Mouse (Mus musculus): ENCODE results near the gene Scamp1. TPM values are rescaled to one million over a fixed set of nuclear protein-coding genes. Genes with fewer than 3 reads are reported as not detected.

The Scamp1 gene
- polyA plus RNA-seq, 1 experiment from 2014 or later = 21.5 TPM

DNA sequence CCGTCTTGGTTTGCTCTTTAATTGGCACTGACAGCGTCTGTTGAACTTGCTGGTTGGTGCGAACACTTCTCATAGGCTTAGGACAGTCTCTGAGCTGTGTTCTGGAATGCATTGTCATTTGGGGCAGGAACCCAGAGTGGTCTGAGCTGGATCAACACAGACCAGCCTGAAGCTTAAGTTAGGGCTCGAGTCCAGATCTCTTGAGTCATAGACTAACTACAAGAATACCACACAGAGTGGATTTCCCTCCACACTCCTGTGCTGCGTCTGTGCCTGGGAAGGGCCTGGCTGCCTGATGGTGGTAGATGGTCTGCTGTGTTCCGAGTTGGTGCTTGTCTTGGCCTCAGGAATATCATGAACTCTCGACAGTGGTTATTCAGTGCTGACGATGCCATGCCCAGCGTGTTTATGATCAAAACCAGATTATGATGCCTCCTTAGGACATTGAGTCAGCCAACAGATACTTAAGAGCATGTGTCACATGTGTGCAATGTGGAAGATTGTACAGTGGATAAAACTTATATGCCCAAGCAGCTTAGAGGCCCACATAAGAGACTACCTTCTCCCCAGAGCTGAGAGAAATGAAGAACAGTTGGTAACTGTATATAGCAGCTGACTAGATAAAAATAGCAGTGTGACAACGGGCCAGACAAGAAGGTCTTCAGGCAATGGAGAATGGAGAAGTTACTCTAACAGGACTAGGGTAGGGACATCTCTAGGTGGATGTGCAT, 100.8 kb downstream of the Scamp1 start:
- H3K4me1 ChIP-seq (ENCODE audit: control insufficient read depth in 2 of 2, insufficient read depth in 2 of 2, low read length in 2 of 2) = peaks cover 8 to 18% of the 10 kb centered on the region in 2 experiments
- H3K9me3 ChIP-seq (ENCODE audit: control insufficient read depth, low read length) = no peaks in the 10 kb centered on the region
- H3K36me3 ChIP-seq (ENCODE audit: control insufficient read depth, insufficient read depth, low read length) = 0 out of 2 replicates have a peak, but pooled peaks cover under 1% of the 10 kb centered on the region
- WGBS = 60% methylated on average over 10 of the region's 10 CpGs
- H3K4me3 ChIP-seq (ENCODE audit: control insufficient read depth in 1 of 2, insufficient read depth in 1 of 2, low read depth in 1 of 2, low read length in 2 of 2) = no peak overlapping the region
- H3K4me2 ChIP-seq (ENCODE audit: low read length) = no peak overlapping the region
- no peak for ATAC-seq (ENCODE audit: insufficient number of reproducible peaks, insufficient read depth, low FRiP score, low read depth)
- peak overlapping the region in 1 of 2 experiments; percentile 42; a peak in 1 of 4 replicates for H3K27ac ChIP-seq (replicated peaks in 1 of 2; ENCODE audit: control insufficient read depth in 1 of 2, insufficient read depth in 1 of 2, low read depth in 2 of 2, low read length in 2 of 2)
- H3K27me3 ChIP-seq (ENCODE audit: control insufficient read depth, insufficient read depth, low read length) = no peaks in the 10 kb centered on the region
- H3K9ac ChIP-seq (ENCODE audit: low read length) = no peak overlapping the region

DNA sequence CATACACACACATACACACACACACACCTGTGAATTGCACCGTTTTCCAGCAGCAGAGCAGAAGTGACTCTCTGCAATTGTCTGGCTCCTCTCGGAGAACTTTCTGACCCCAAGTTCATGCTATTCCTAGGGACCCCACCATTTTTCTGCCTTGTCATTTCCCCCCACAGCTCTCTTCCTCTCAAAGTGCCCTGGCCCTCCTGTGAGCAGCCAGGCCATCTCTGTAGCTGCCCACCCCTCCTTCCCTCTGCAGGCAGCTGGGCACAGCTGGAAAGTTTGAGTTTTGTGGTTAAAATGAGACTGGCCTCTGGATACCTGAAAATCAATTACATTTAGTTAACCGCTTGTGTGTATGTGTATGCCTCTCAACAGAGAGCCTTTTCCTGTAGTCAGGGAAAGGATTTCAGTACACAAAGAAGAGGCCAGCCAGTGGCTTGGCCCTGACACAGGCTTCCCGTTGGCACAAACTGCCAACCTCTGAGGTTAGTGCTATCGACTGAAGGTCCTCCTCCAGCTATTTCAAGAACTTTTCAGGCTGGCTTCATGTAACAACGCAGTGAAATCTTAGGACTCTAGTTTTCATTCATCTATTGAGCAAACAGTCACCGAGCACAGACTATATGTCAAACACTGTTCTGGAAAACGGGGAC, 102.2 kb downstream of the Scamp1 start:
- Histone ChIP-seq H3K4me2 (ENCODE audit: low read length) (no peak overlapping the region), H3K9me3 (ENCODE audit: control insufficient read depth, low read length) (no peaks in the 10 kb centered on the region), H3K27me3 (ENCODE audit: control insufficient read depth, insufficient read depth, low read length) (no peaks in the 10 kb centered on the region), H3K4me1 (ENCODE audit: control insufficient read depth in 2 of 2, insufficient read depth in 2 of 2, low read length in 2 of 2) (peaks cover 8 to 22% of the 10 kb centered on the region in 2 experiments), H3K27ac (replicated peaks in 1 of 2; ENCODE audit: control insufficient read depth in 1 of 2, insufficient read depth in 1 of 2, low read depth in 2 of 2, low read length in 2 of 2) (no peak overlapping the region), H3K9ac (ENCODE audit: low read length) (no peak overlapping the region), H3K4me3 (ENCODE audit: control insufficient read depth in 1 of 2, insufficient read depth in 1 of 2, low read depth in 1 of 2, low read length in 2 of 2) (no peak overlapping the region), H3K36me3 (ENCODE audit: control insufficient read depth, insufficient read depth, low read length) (0 out of 2 replicates have a peak, but pooled peaks cover 6% of the 10 kb centered on the region)
- WGBS = 83% methylated on average over 8 of the region's 8 CpGs
- ATAC-seq (ENCODE audit: insufficient number of reproducible peaks, insufficient read depth, low FRiP score, low read depth) = no peak

DNA sequence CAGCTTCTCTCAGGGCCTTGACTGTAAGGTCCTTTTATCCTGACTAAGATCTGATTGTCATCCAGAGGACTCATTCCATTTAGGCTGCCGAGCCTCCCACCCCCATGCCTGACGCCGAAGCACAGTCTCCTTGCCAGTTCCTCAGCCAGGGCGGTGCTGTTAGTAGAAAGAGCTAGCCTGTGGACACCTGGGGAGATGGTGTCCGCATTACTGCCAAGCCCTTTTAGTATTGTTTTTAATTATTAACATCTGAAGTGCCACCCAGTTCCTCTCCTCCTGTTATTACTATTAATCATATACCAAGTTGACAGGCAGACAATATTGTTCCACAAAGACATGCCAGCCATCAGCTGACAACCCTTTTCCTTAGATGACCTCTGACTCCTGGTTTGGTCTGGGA, 103.6 kb downstream of the Scamp1 start:
- H3K4me2 ChIP-seq (ENCODE audit: low read length) = no peak overlapping the region
- H3K27ac ChIP-seq (replicated peaks in 1 of 2; ENCODE audit: control insufficient read depth in 1 of 2, insufficient read depth in 1 of 2, low read depth in 2 of 2, low read length in 2 of 2) = no peak overlapping the region
- H3K4me1 ChIP-seq (ENCODE audit: control insufficient read depth in 2 of 2, insufficient read depth in 2 of 2, low read length in 2 of 2) = peaks cover 11 to 18% of the 10 kb centered on the region in 2 experiments
- ATAC-seq (ENCODE audit: insufficient number of reproducible peaks, insufficient read depth, low FRiP score, low read depth) = no peak
- 91% methylated on average over 5 of the region's 5 CpGs for WGBS
- H3K27me3 ChIP-seq (ENCODE audit: control insufficient read depth, insufficient read depth, low read length) = no peaks in the 10 kb centered on the region
- H3K36me3 ChIP-seq (ENCODE audit: control insufficient read depth, insufficient read depth, low read length) = 0 out of 2 replicates have a peak, but pooled peaks cover 14% of the 10 kb centered on the region
- no peak overlapping the region for H3K9ac ChIP-seq (ENCODE audit: low read length)
- no peaks in the 10 kb centered on the region for H3K9me3 ChIP-seq (ENCODE audit: control insufficient read depth, low read length)
- no peak overlapping the region for H3K4me3 ChIP-seq (ENCODE audit: control insufficient read depth in 1 of 2, insufficient read depth in 1 of 2, low read depth in 1 of 2, low read length in 2 of 2)

DNA sequence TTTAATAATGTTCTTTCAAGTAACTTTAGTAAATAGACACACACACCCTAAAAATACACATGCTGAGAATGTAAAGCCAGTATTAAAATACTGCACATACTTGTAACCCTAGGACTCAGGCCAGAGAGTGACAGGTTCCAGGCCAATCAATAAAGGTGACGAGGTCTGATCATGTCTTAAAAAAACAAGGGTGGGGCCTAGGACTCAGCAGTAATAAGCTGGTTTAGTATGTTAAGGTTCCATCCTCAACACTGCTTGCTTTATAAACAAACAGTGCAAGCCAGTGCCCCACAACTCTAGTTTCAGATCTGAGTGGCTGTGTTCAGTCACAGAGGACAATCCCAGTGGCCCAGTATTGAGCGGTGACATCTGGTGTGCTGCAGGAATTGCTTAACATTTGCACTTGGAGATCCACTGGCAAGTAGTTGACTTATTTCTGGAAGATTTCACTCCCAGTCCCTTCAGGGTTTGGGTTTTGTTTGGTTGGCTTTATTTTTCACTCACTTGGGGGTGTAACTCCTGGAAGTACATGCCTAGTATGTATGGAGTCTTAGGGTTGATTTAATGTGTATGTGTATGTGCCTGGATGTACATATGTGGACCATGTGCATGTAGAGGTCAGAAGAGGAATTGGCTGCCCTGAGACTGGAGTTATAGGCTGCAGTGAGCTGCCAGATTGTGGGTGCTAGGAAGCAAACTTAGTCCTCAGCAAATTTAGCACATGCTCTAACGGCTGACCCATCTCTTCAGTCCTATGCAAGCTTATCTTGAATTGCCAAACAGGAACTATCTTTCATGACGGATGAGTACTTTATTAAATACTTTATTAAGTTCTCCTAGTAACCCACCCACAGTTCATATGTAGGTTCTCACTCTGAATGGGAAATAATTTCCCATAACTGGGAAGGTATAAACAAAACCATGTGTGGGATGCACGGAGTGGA, 104.9 kb downstream of the Scamp1 start:
- Histone ChIP-seq H3K27me3 (ENCODE audit: control insufficient read depth, insufficient read depth, low read length) (no peaks in the 10 kb centered on the region), H3K9me3 (ENCODE audit: control insufficient read depth, low read length) (no peaks in the 10 kb centered on the region), H3K4me3 (ENCODE audit: control insufficient read depth in 1 of 2, insufficient read depth in 1 of 2, low read depth in 1 of 2, low read length in 2 of 2) (no peak overlapping the region), H3K9ac (ENCODE audit: low read length) (no peak overlapping the region), H3K27ac (replicated peaks in 1 of 2; ENCODE audit: control insufficient read depth in 1 of 2, insufficient read depth in 1 of 2, low read depth in 2 of 2, low read length in 2 of 2) (no peak overlapping the region), H3K36me3 (ENCODE audit: control insufficient read depth, insufficient read depth, low read length) (0 out of 2 replicates have a peak, but pooled peaks cover 16% of the 10 kb centered on the region), H3K4me1 (ENCODE audit: control insufficient read depth in 2 of 2, insufficient read depth in 2 of 2, low read length in 2 of 2) (peaks cover 11 to 18% of the 10 kb centered on the region in 2 experiments), H3K4me2 (ENCODE audit: low read length) (no peak overlapping the region)
- ATAC-seq (ENCODE audit: insufficient number of reproducible peaks, insufficient read depth, low FRiP score, low read depth) = no peak
- 80% methylated on average over 5 of the region's 5 CpGs for WGBS

DNA sequence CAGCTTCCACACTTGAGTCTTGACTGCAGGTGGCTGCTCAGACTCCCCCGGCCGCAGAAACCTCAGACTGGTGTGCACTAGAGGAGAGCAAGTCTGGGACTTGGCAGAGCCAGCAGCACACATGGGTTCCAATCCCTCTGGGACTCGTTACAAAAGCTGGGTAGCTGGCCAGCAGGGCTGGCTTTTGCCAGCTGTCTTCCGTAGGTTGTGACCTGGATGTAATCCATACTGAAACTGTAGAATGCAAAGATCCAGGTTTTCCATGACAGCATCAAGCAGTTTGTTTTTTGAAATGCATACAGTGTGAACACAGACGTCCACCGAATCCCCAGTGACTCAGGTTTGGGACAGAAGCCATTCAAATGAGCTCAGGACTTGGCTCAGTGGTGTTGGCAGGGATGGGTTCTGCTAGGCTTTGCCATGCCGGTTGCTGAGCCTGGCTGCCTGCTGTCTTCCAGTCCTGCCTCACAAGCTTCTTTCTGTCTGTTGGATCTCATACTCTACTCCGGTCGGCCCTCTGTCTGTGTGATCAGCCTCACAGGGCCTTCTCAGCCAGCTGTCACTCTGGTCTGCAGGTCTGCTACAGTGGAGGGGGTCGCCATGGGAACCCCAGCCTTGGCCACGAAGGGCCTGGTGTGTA, 107.1 kb downstream of the Scamp1 start:
- ATAC-seq (ENCODE audit: insufficient number of reproducible peaks, insufficient read depth, low FRiP score, low read depth) = no peak
- H3K36me3 ChIP-seq (ENCODE audit: control insufficient read depth, insufficient read depth, low read length) = 0 out of 2 replicates have a peak, but pooled peaks cover 16% of the 10 kb centered on the region
- H3K4me2 ChIP-seq (ENCODE audit: low read length) = no peak overlapping the region
- H3K4me3 ChIP-seq (ENCODE audit: control insufficient read depth in 1 of 2, insufficient read depth in 1 of 2, low read depth in 1 of 2, low read length in 2 of 2) = no peak overlapping the region
- WGBS = 58% methylated on average over 11 of the region's 11 CpGs
- no peaks in the 10 kb centered on the region for H3K27me3 ChIP-seq (ENCODE audit: control insufficient read depth, insufficient read depth, low read length)
- H3K9me3 ChIP-seq (ENCODE audit: control insufficient read depth, low read length) = no peaks in the 10 kb centered on the region
- no peak overlapping the region for H3K9ac ChIP-seq (ENCODE audit: low read length)
- H3K4me1 ChIP-seq (ENCODE audit: control insufficient read depth in 2 of 2, insufficient read depth in 2 of 2, low read length in 2 of 2) = peaks cover 15 to 21% of the 10 kb centered on the region in 2 experiments
- H3K27ac ChIP-seq (replicated peaks in 1 of 2; ENCODE audit: control insufficient read depth in 1 of 2, insufficient read depth in 1 of 2, low read depth in 2 of 2, low read length in 2 of 2) = no peak overlapping the region; a peak in 1 of 4 replicates

DNA sequence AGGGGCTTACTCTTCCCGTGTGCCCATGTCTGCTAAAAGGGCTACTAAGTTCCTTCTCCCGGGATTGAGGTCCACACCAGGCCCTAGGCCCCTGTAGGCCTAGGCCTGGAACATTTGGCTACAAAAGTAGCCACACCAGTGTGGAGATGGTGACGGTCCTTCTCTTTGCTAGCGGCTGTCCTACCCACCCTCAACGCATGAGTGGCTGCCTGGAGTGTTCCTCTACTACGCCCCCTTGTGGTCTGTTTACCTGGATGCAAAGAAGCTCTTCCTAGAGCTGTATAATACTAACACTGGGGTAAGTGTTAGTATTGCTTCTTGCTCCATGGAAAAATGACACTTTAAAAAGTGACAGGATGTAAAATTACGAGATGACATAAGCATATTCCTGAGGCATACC, 108.5 kb downstream of the Scamp1 start:
- no peak overlapping the region for H3K4me3 ChIP-seq (ENCODE audit: control insufficient read depth in 1 of 2, insufficient read depth in 1 of 2, low read depth in 1 of 2, low read length in 2 of 2)
- H3K9ac ChIP-seq (ENCODE audit: low read length) = no peak overlapping the region
- H3K36me3 ChIP-seq (ENCODE audit: control insufficient read depth, insufficient read depth, low read length) = 0 out of 2 replicates have a peak, but pooled peaks cover 16% of the 10 kb centered on the region
- H3K27ac ChIP-seq (replicated peaks in 1 of 2; ENCODE audit: control insufficient read depth in 1 of 2, insufficient read depth in 1 of 2, low read depth in 2 of 2, low read length in 2 of 2) = no peak overlapping the region
- 44% methylated on average over 7 of the region's 7 CpGs for WGBS
- peaks cover 24 to 35% of the 10 kb centered on the region in 2 experiments for H3K4me1 ChIP-seq (ENCODE audit: control insufficient read depth in 2 of 2, insufficient read depth in 2 of 2, low read length in 2 of 2)
- ATAC-seq (ENCODE audit: insufficient number of reproducible peaks, insufficient read depth, low FRiP score, low read depth) = no peak
- H3K9me3 ChIP-seq (ENCODE audit: control insufficient read depth, low read length) = no peaks in the 10 kb centered on the region
- no peaks in the 10 kb centered on the region for H3K27me3 ChIP-seq (ENCODE audit: control insufficient read depth, insufficient read depth, low read length)
- H3K4me2 ChIP-seq (ENCODE audit: low read length) = 0 out of 2 replicates have a peak overlapping the region, but pooled peaks have one; percentile 9

Measured in heart, embryonic 14.5 days (tissue).